Mouse (Mus musculus) thymus, adult 2 months (tissue): ENCODE measurements around the gene Olfr66. TPM values are rescaled to one million over a fixed set of nuclear protein-coding genes. Genes with fewer than 3 reads are reported as not detected.

Source experiments
- DNase-seq: peaks from one replicate; pipeline ENCODE4 v3.0.0; 2021
- H3K27ac ChIP-seq: fragments of 200-500 bp; 2 replicates; pipeline ENCODE4 v1.5.1; 2012; ENCODE audit warnings: low read length, control low read depth; ENCODE audit not compliant: control insufficient read depth, insufficient read depth
- H3K27me3 ChIP-seq: fragments of 200-500 bp; 2 replicates; pipeline ENCODE4 v1.6.1; 2012; ENCODE audit warnings: mild to moderate bottlenecking, low read length, moderate library complexity, mixed read lengths; ENCODE audit not compliant: control insufficient read depth, insufficient read depth
- H3K36me3 ChIP-seq: fragments of 200-500 bp; 2 replicates; pipeline ENCODE4 v1.6.1; 2012; ENCODE audit warnings: mild to moderate bottlenecking, low read length, moderate library complexity; ENCODE audit not compliant: control insufficient read depth, insufficient read depth
- H3K4me1 ChIP-seq: fragments of 200-500 bp; replicated peaks from 2 replicates; pipeline ENCODE4 v1.6.1; 2012; ENCODE audit warnings: low read length; ENCODE audit not compliant: control insufficient read depth, insufficient read depth
- H3K4me3 ChIP-seq: fragments of 200-500 bp; 2 replicates; pipeline ENCODE4 v1.5.1; 2012; ENCODE audit warnings: mild to moderate bottlenecking, low read length, control low read depth, moderate library complexity; ENCODE audit not compliant: control insufficient read depth, insufficient read depth
- CTCF ChIP-seq: fragments of 200-500 bp; IDR thresholded peaks from 2 replicates; pipeline ENCODE4 v1.5.1; 2012; ENCODE audit warnings: mild to moderate bottlenecking, control low read depth, low read length, moderate library complexity, borderline replicate concordance; ENCODE audit not compliant: control insufficient read depth, poor library complexity, insufficient read depth; ENCODE audit errors: extremely low read depth
- WGBS: fragments of 180-500 bp; shearing (Covaris S2); methylation state at CpG from one replicate; pipeline ENCODE4 v1.1.7; 2018; 5-methylcytosine and 5-hydroxymethylcytosine counted together
- polyA plus RNA-seq: library from polyadenylated mRNA; depleted of rRNA; stranded (reverse); fragments of >200 nt; gene quantifications from 2 replicates; pipeline ENCODE4 v1.2.3, GENCODE M21; 2012; rRNA removed

Gene Olfr66
- polyA plus RNA-seq, 1 experiment, result not detected

GRCm38 (mm10) chr7:103840268-103840667 lies 45.8 kb downstream of the Olfr66 start, which contains the start of gene Hbb-bh2:
Hbb-bh2 (minus strand) TSS chr7:103840520.
- Histone ChIP-seq H3K27me3 (no peaks in the 10 kb centered on the region), H3K36me3 (no peaks in the 10 kb centered on the region), H3K4me1 (no peaks in the 10 kb centered on the region), H3K27ac (no peak within 1 kb of the TSS), H3K4me3 (no peak within 1 kb of the TSS)
- DNase-seq, result no peak
- no peak for TF ChIP-seq CTCF
- 75% methylated on average over 3 of the region's 3 CpGs for WGBS

Other genes with a start within 250 kb of the Olfr66 start
- gene Olfr622, start 243.6 kb downstream of the Olfr66 start, polyA plus RNA-seq, result not detected in 2 replicates
- gene Olfr623, start 222.6 kb downstream of the Olfr66 start, polyA plus RNA-seq, result not detected in 2 replicates
- gene Olfr624, start 215.1 kb downstream of the Olfr66 start, polyA plus RNA-seq, result 0.03 TPM in 1 of 2 replicates, not detected in the other
- not detected in 2 replicates for gene Olfr625-ps1, start 203.5 kb downstream of the Olfr66 start, polyA plus RNA-seq
- gene Olfr243, start 171.6 kb downstream of the Olfr66 start, polyA plus RNA-seq, result not detected in 2 replicates
- gene Olfr628, start 155.9 kb downstream of the Olfr66 start, polyA plus RNA-seq, result not detected in 2 replicates
- not detected in 2 replicates for gene Olfr629, start 141.3 kb downstream of the Olfr66 start, polyA plus RNA-seq
- not detected in 2 replicates for gene Olfr630, start 128.9 kb downstream of the Olfr66 start, polyA plus RNA-seq
- not detected in 2 replicates for gene Olfr69, start 114.7 kb downstream of the Olfr66 start, polyA plus RNA-seq
- gene Olfr68, start 106.6 kb downstream of the Olfr66 start, polyA plus RNA-seq, result not detected in 2 replicates
- not detected in 2 replicates for gene Olfr67, start 94.4 kb downstream of the Olfr66 start, polyA plus RNA-seq
- 168 and 261 TPM in 2 replicates for gene Hbb-bt, start 72.3 kb downstream of the Olfr66 start, polyA plus RNA-seq
- gene Hbb-bs, start 58.2 kb downstream of the Olfr66 start, polyA plus RNA-seq, result 1,784 and 2,649 TPM in 2 replicates
- gene Hbb-bh2, start 45.7 kb downstream of the Olfr66 start, polyA plus RNA-seq, result not detected in 2 replicates
- gene Hbb-bh1, start 43.1 kb downstream of the Olfr66 start, polyA plus RNA-seq, result 0.66 and 0.77 TPM in 2 replicates
- 1.1 and 1.4 TPM in 2 replicates for gene Hbb-y, start 33.0 kb downstream of the Olfr66 start, polyA plus RNA-seq
- not detected in 2 replicates for gene Olfr64, start 8.2 kb upstream of the Olfr66 start, polyA plus RNA-seq
- gene Olfr65, start 17.2 kb upstream of the Olfr66 start, polyA plus RNA-seq, result not detected in 2 replicates
- not detected in 2 replicates for gene Olfr631, start 42.6 kb upstream of the Olfr66 start, polyA plus RNA-seq
- gene Olfr632, start 48.1 kb upstream of the Olfr66 start, polyA plus RNA-seq, result 0.07 TPM in 1 of 2 replicates, not detected in the other
- not detected in 2 replicates for gene Olfr633, start 58.2 kb upstream of the Olfr66 start, polyA plus RNA-seq
- not detected in 2 replicates for gene Olfr635, start 84.9 kb upstream of the Olfr66 start, polyA plus RNA-seq
- gene Olfr638, start 112.5 kb upstream of the Olfr66 start, polyA plus RNA-seq, result not detected in 2 replicates
- gene Olfr639, start 131.1 kb upstream of the Olfr66 start, polyA plus RNA-seq, result not detected in 2 replicates
- not detected in 2 replicates for gene Olfr640, start 139.3 kb upstream of the Olfr66 start, polyA plus RNA-seq
- gene Olfr641, start 149.2 kb upstream of the Olfr66 start, polyA plus RNA-seq, result not detected in 2 replicates
- gene Olfr642, start 166.4 kb upstream of the Olfr66 start, polyA plus RNA-seq, result not detected in 2 replicates
- not detected in 2 replicates for gene 4930516K23Rik, start 175.2 kb upstream of the Olfr66 start, polyA plus RNA-seq
- gene Olfr644, start 185.6 kb upstream of the Olfr66 start, polyA plus RNA-seq, result not detected in 2 replicates
- gene Olfr645, start 199.2 kb upstream of the Olfr66 start, polyA plus RNA-seq, result not detected in 2 replicates
- gene Olfr646, start 218.6 kb upstream of the Olfr66 start, polyA plus RNA-seq, result 0.04 TPM in 1 of 2 replicates, not detected in the other
- gene Ubqln5, start 243.6 kb upstream of the Olfr66 start, polyA plus RNA-seq, result not detected in 2 replicates